22 mouse cellular contexts compared by ENCODE assay signal in the genomic region with DNA sequence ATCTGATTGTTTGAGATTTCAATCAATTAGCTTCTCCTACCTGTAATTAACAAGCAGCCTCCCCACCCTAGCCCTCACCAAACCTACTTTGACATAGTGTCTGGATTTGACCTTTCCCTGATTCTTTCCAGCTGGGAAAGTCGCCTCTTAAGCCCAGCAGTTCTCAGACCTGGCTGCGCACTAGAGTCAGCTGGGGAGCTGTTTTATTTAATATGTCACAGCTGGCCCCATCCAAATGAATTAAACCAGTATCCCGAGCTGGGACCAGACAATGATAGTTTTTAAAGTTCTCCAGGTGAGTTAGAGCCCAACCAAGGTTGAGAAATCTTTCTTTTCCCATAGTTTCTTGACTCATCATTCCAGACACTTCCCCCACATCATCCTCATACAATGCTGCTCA.
"Had no signal": no experiment of that assay in that cellular context is flagged by ENCODE, and none has a peak within 500 bp of the region (broad histone marks: within the 10 kb centered on the region; RNA-seq: fewer than 3 reads in every experiment).

No protein-coding gene starts in this region.

- ATAC-seq: hindbrain, postnatal 0 days; intestine, embryonic 16.5 days; liver, embryonic 12.5 days had no signal

- H3K9ac ChIP-seq: heart, embryonic 13.5 days; heart, embryonic 15.5 days; hindbrain, embryonic 13.5 days; hindbrain, embryonic 15.5 days; limb, embryonic 13.5 days; limb, embryonic 15.5 days; liver, embryonic 12.5 days; liver, embryonic 14.5 days had no signal

- H3K4me1 ChIP-seq: heart, embryonic 10.5 days; heart, embryonic 13.5 days; heart, embryonic 15.5 days; hindbrain, embryonic 15.5 days; liver, embryonic 12.5 days had no signal

- DNase-seq: gastrocnemius, postnatal 14 days; gastrocnemius, postnatal 36 days; heart, postnatal 36 days; kidney, adult 11 months; kidney, adult 8-10 months; kidney, postnatal 14 days; kidney, postnatal 36 days; layer of hippocampus, adult 9-11 months; layer of hippocampus, postnatal 36 days; left cerebral cortex, postnatal 4 days; lung, adult 18-20 months had no signal

- H3K9me3 ChIP-seq: heart, embryonic 10.5 days; heart, embryonic 15.5 days; hindbrain, embryonic 15.5 days; limb, embryonic 13.5 days; limb, embryonic 15.5 days; liver, embryonic 12.5 days had no signal

- H3K36me3 ChIP-seq: heart, embryonic 10.5 days; heart, embryonic 13.5 days; heart, embryonic 15.5 days; hindbrain, embryonic 13.5 days; hindbrain, embryonic 15.5 days; limb, embryonic 13.5 days; limb, embryonic 15.5 days; liver, embryonic 12.5 days had no signal

- H3K27ac ChIP-seq: heart, embryonic 10.5 days; heart, embryonic 13.5 days; heart, embryonic 15.5 days; hindbrain, embryonic 13.5 days; hindbrain, embryonic 15.5 days; hindbrain, postnatal 0 days; limb, embryonic 13.5 days; limb, embryonic 15.5 days; liver, embryonic 12.5 days; liver, embryonic 14.5 days had no signal

- H3K4me2 ChIP-seq: heart, embryonic 13.5 days; heart, embryonic 15.5 days; hindbrain, embryonic 13.5 days; hindbrain, embryonic 15.5 days; limb, embryonic 13.5 days; limb, embryonic 15.5 days; liver, embryonic 12.5 days had no signal

- H3K27me3 ChIP-seq: heart, embryonic 13.5 days; heart, embryonic 15.5 days; hindbrain, embryonic 13.5 days; hindbrain, embryonic 15.5 days; limb, embryonic 13.5 days; limb, embryonic 15.5 days; liver, embryonic 12.5 days had no signal

- H3K4me3 ChIP-seq: heart, embryonic 10.5 days; heart, embryonic 13.5 days; heart, embryonic 15.5 days; hindbrain, embryonic 13.5 days; hindbrain, embryonic 15.5 days; limb, embryonic 13.5 days; limb, embryonic 15.5 days; liver, embryonic 12.5 days had no signal
